Mouse (Mus musculus) ES-E14 (cell line): ENCODE measurements at regions not wholly inside any gene's neighbourhood (a gene's known extent, or its start where the extent isn't known, plus 50 kb on each side); places are given as distances from the start of the nearest gene placed in this dataset.

Source experiments
- DNase-seq: peaks from one replicate; pipeline ENCODE4 v3.0.0-alpha.2; 2013; ENCODE audit warnings: low read depth, low spot score
- H3K27ac ChIP-seq: 2 replicates; pipeline ENCODE4 v1.5.1; 2012; ENCODE audit warnings: low read depth, mild to moderate bottlenecking, low read length, moderate library complexity, mixed read lengths; ENCODE audit not compliant: poor library complexity, insufficient read depth, severe bottlenecking
- H3K36me3 ChIP-seq: 2 replicates; pipeline ENCODE4 v1.6.1; 2012; ENCODE audit warnings: mild to moderate bottlenecking, low read length, moderate library complexity, mixed read lengths; ENCODE audit not compliant: control insufficient read depth, poor library complexity, insufficient read depth, severe bottlenecking
- H3K4me1 ChIP-seq, 2 experiments: fragments of 150-350 bp in 1 of 2; sonication (generic) in 1 of 2; 2 replicates each; pipeline ENCODE4 v1.6.1; 2012; ENCODE audit warnings: low read length in 2 of 2, mild to moderate bottlenecking in 1 of 2, mixed read lengths in 1 of 2; ENCODE audit not compliant: control insufficient read depth in 2 of 2, insufficient read depth in 2 of 2, poor library complexity in 1 of 2
- H3K4me3 ChIP-seq, 2 experiments: fragments of 150-350 bp in 1 of 2; sonication (generic) in 1 of 2; 2 replicates each; pipeline ENCODE4 v1.5.1; 2012; ENCODE audit warnings: low read length in 2 of 2, low read depth in 1 of 2, mild to moderate bottlenecking in 1 of 2, mixed read lengths in 1 of 2; ENCODE audit not compliant: insufficient read depth in 1 of 2, poor library complexity in 1 of 2, severe bottlenecking in 1 of 2
- H3K9ac ChIP-seq: 2 replicates; pipeline ENCODE4 v1.6.1; 2012; ENCODE audit warnings: low read depth, mild to moderate bottlenecking, low read length, mixed read lengths; ENCODE audit not compliant: poor library complexity, insufficient read depth, severe bottlenecking
- H3K9me3 ChIP-seq: fragments of 150-350 bp; sonication (generic); 2 replicates; pipeline ENCODE4 v1.6.1; 2012; ENCODE audit warnings: low read depth, mild to moderate bottlenecking, low read length; ENCODE audit not compliant: control insufficient read depth, insufficient read depth
- CHD2 ChIP-seq: IDR thresholded peaks from 2 replicates; pipeline ENCODE4 v1.6.1; 2014; ENCODE audit warnings: mild to moderate bottlenecking, low read depth, low read length, inconsistent platforms
- HCFC1 ChIP-seq: IDR thresholded peaks from 2 replicates; pipeline ENCODE4 v1.6.1; 2012; ENCODE audit warnings: low read length, inconsistent platforms, borderline replicate concordance; ENCODE audit not compliant: insufficient read depth
- MAFK ChIP-seq: IDR thresholded peaks from 2 replicates; pipeline ENCODE4 v1.6.1; 2014; ENCODE audit warnings: mild to moderate bottlenecking, low read depth, low read length, inconsistent platforms; ENCODE audit not compliant: insufficient read depth
- ZC3H11A ChIP-seq: IDR thresholded peaks from 2 replicates; pipeline ENCODE4 v1.6.1; 2012; ENCODE audit warnings: low read depth, mild to moderate bottlenecking, inconsistent platforms, low read length, borderline replicate concordance
- ZNF384 ChIP-seq: IDR thresholded peaks from 2 replicates; pipeline ENCODE4 v1.6.1; 2012; ENCODE audit warnings: low read depth, low read length, inconsistent platforms
- in situ Hi-C, 2 experiments: fragments of 600-800 bp; cut with MboI; formaldehyde crosslinking; loops; one replicate each; pipeline ENCODE4 v1.15.1; 2025; ENCODE audit warnings: low sequenced_read_pairs in 2 of 2, inconsistent platforms in 1 of 2; ENCODE audit not compliant: unreplicated experiment in 2 of 2

- Histone ChIP-seq H3K9me3 (no peaks in the 10 kb centered on the region), H3K4me3 (no peak overlapping the region), H3K36me3 (no peaks in the 10 kb centered on the region), H3K4me1 (no peaks in the 10 kb centered on the region), H3K27ac (no peak overlapping the region), H3K9ac (no peak overlapping the region)
- no peak for TF ChIP-seq CHD2
- TF ChIP-seq HCFC1, result no peak
- no peak for TF ChIP-seq ZC3H11A
- DNase-seq, result no peak
- in situ Hi-C loops, result no loop called here
Measured at GRCm38 (mm10) chr7:125036098-125036991, 408.1 kb upstream of the Kdm8 start.

- Histone ChIP-seq H3K36me3 (no peaks in the 10 kb centered on the region), H3K27ac (no peak overlapping the region), H3K9me3 (no peaks in the 10 kb centered on the region), H3K4me1 (no peaks in the 10 kb centered on the region), H3K9ac (no peak overlapping the region), H3K4me3 (no peak overlapping the region)
- in situ Hi-C loops, result no loop called here
- DNase-seq, result no peak
- no peak for TF ChIP-seq ZNF384
- no peak for TF ChIP-seq HCFC1
- no peak for TF ChIP-seq CHD2
- TF ChIP-seq ZC3H11A, result no peak
- TF ChIP-seq MAFK, result no peak
Measured at GRCm38 (mm10) chr7:125038840-125039239, 405.6 kb upstream of the Kdm8 start.

GRCm38 (mm10) chr7:125055951-125056625, 388.4 kb upstream of the Kdm8 start:
- no peak for DNase-seq
- in situ Hi-C loops, result no loop called here

GRCm38 (mm10) chr7:125102464-125102863, 342.0 kb upstream of the Kdm8 start:
- H3K4me3 ChIP-seq, result no peak overlapping the region
- no peaks in the 10 kb centered on the region for H3K36me3 ChIP-seq
- no peaks in the 10 kb centered on the region for H3K4me1 ChIP-seq
- DNase-seq, result no peak
- H3K9me3 ChIP-seq, result no peaks in the 10 kb centered on the region
- in situ Hi-C loops, result no loop called here
- TF ChIP-seq CHD2 (no peak), ZNF384 (no peak), HCFC1 (no peak), ZC3H11A (no peak), MAFK (no peak)
- H3K9ac ChIP-seq, result no peak overlapping the region
- no peak overlapping the region for H3K27ac ChIP-seq

More at GRCm38 (mm10) chr7:125055951-125056625, 388.4 kb upstream of the Kdm8 start:
- TF ChIP-seq CHD2, result no peak
- TF ChIP-seq MAFK, result no peak
- TF ChIP-seq ZNF384, result no peak
- no peak for TF ChIP-seq HCFC1
- no peak for TF ChIP-seq ZC3H11A
- no peak overlapping the region for H3K9ac ChIP-seq
- H3K4me1 ChIP-seq, result no peaks in the 10 kb centered on the region
- no peak overlapping the region for H3K4me3 ChIP-seq
- no peaks in the 10 kb centered on the region for H3K36me3 ChIP-seq
- no peaks in the 10 kb centered on the region for H3K9me3 ChIP-seq
- no peak overlapping the region for H3K27ac ChIP-seq
